Mouse (Mus musculus): Measurements from ENCODE around the gene Btbd10.

Btbd10 gene

GRCm38 (mm10) chr7:113294598-113294997 lies 74.6 kb downstream of the Btbd10 start:
- no peak for DNase-seq (ENCODE audit: low spot score)

GRCm38 (mm10) chr7:113292193-113292592 lies 77.0 kb downstream of the Btbd10 start:
- no peak for DNase-seq (ENCODE audit: low spot score)

GRCm38 (mm10) chr7:113291741-113292140 lies 77.5 kb downstream of the Btbd10 start:
- no peak for DNase-seq (ENCODE audit: low spot score)

- no peak for DNase-seq (ENCODE audit: low spot score)
Measured at GRCm38 (mm10) chr7:113289211-113289610, 80.0 kb downstream of the Btbd10 start.

- no peak for DNase-seq (ENCODE audit: low spot score)
Measured at GRCm38 (mm10) chr7:113285405-113285804, 83.8 kb downstream of the Btbd10 start.

- no peak for DNase-seq (ENCODE audit: low spot score)
Measured at GRCm38 (mm10) chr7:113279246-113279645, 89.9 kb downstream of the Btbd10 start.

GRCm38 (mm10) chr7:113278493-113278892 lies 90.7 kb downstream of the Btbd10 start:
- DNase-seq (ENCODE audit: low spot score), result no peak

GRCm38 (mm10) chr7:113277245-113277644 lies 91.9 kb downstream of the Btbd10 start:
- no peak for DNase-seq (ENCODE audit: low spot score)

- no peak for DNase-seq (ENCODE audit: low spot score)
Measured at GRCm38 (mm10) chr7:113272338-113272997, 96.7 kb downstream of the Btbd10 start.

GRCm38 (mm10) chr7:113270991-113271390 lies 98.2 kb downstream of the Btbd10 start:
- no peak for DNase-seq (ENCODE audit: low spot score)

- no peak for DNase-seq (ENCODE audit: low spot score)
Measured at GRCm38 (mm10) chr7:113270551-113270950, 98.6 kb downstream of the Btbd10 start.

- no peak for DNase-seq (ENCODE audit: low spot score)
Measured at GRCm38 (mm10) chr7:113269921-113270320, 99.3 kb downstream of the Btbd10 start.

- DNase-seq (ENCODE audit: low spot score), result no peak
Measured at GRCm38 (mm10) chr7:113269081-113269480, 100.1 kb downstream of the Btbd10 start.

- DNase-seq (ENCODE audit: low spot score), result no peak
Measured at GRCm38 (mm10) chr7:113268287-113268686, 100.9 kb downstream of the Btbd10 start.

Measured in left cerebral cortex, adult 11 months (tissue).